Mouse (Mus musculus) CH12.LX (cell line): ENCODE measurements at regions not wholly inside any gene's neighbourhood (a gene's known extent, or its start where the extent isn't known, plus 50 kb on each side); places are given as distances from the start of the nearest gene placed in this dataset.

Source experiments
- CHD1 ChIP-seq: IDR thresholded peaks from 2 replicates; pipeline ENCODE4 v1.6.1; 2012; ENCODE audit warnings: low read depth, low read length, improper control_type of control experiment, inconsistent platforms
- CTCF ChIP-seq, 2 experiments: IDR thresholded peaks in 1 of 2; conservative IDR thresholded peaks in 1 of 2; 2 replicates each; pipeline ENCODE4 v1.5.1; 2011 to 2012; ENCODE audit warnings: low read depth in 2 of 2, low read length in 2 of 2, improper control_type of control experiment in 1 of 2, inconsistent platforms in 1 of 2, mild to moderate bottlenecking in 1 of 2, moderate library complexity in 1 of 2
- EP300 ChIP-seq: IDR thresholded peaks from 2 replicates; pipeline ENCODE4 v1.6.1; 2011; ENCODE audit warnings: low read length, improper control_type of control experiment
- KAT2A ChIP-seq: IDR thresholded peaks from 2 replicates; pipeline ENCODE4 v1.6.1; 2012; ENCODE audit warnings: low read length, improper control_type of control experiment, inconsistent platforms; ENCODE audit not compliant: insufficient replicate concordance
- POLR2A ChIP-seq: IDR thresholded peaks from 2 replicates; pipeline ENCODE4 v1.6.1; 2011; ENCODE audit warnings: low read depth, mild to moderate bottlenecking, improper control_type of control experiment, low read length
- RCOR1 ChIP-seq: conservative IDR thresholded peaks from 2 replicates; pipeline ENCODE4 v1.6.1; 2012; ENCODE audit warnings: low read depth, mild to moderate bottlenecking, inconsistent platforms, low read length, improper control_type of control experiment
- ZC3H11A ChIP-seq: IDR thresholded peaks from 2 replicates; pipeline ENCODE4 v1.6.1; 2012; ENCODE audit warnings: low read depth, mild to moderate bottlenecking, inconsistent platforms, low read length, improper control_type of control experiment

DNA sequence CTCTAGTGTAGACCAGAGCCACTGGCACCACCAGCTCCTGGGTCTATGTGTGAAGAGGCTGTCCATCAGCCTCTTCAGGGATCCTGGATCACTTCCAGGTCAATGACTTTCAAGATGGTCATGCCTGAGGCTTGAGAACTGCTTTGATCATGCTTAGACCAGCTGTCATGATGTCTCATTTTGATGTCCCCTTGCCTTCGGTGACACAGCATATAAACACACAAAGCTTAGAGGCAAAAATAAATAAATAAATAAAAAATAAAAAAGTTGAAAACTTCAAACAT, 111.1 kb upstream of the Stc2 start:
- TF ChIP-seq EP300 (no peak), CTCF (conservative IDR thresholded peaks at IDR 0.05 in 1 of 2, IDR thresholded peaks at IDR 0.05 in 1 of 2; ENCODE audit: low read depth in 2 of 2, low read length in 2 of 2) (no peak), CHD1 (no peak), RCOR1 (no peak), ZC3H11A (no peak), POLR2A (no peak), KAT2A (no peak)
